Mouse (Mus musculus) liver, adult 2 months (tissue): ENCODE data around the gene Pomt1. TPM values are rescaled to one million over a fixed set of nuclear protein-coding genes. Genes with fewer than 3 reads are reported as not detected.
"Not testable (repeated sequence)": the region's sequence is repeated elsewhere in the genome, so short reads cannot be mapped to it uniquely, and the experiment has no call there.

Experiments used
- DNase-seq: peaks from one replicate; pipeline ENCODE4 v3.0.0-alpha.2; 2011; ENCODE audit warnings: low read depth, low spot score; ENCODE audit errors: extremely low read depth
- H3K27ac ChIP-seq: fragments of 200-500 bp; replicated peaks from 2 replicates; pipeline ENCODE4 v1.5.1; 2012; ENCODE audit warnings: low read depth, mild to moderate bottlenecking, control low read depth, inconsistent platforms, low read length; ENCODE audit not compliant: insufficient read depth
- H3K27me3 ChIP-seq: fragments of 200-500 bp; 2 replicates; pipeline ENCODE4 v1.6.1; 2012; ENCODE audit warnings: mild to moderate bottlenecking, moderate library complexity, low read length, inconsistent platforms; ENCODE audit not compliant: control insufficient read depth, insufficient read depth
- H3K36me3 ChIP-seq: fragments of 200-500 bp; 2 replicates; pipeline ENCODE4 v1.6.1; 2012; ENCODE audit warnings: low read length, inconsistent platforms; ENCODE audit not compliant: control insufficient read depth, insufficient read depth
- H3K4me1 ChIP-seq: fragments of 200-500 bp; 2 replicates; pipeline ENCODE4 v1.6.1; 2011; ENCODE audit warnings: low read length; ENCODE audit not compliant: control insufficient read depth, insufficient read depth
- H3K4me3 ChIP-seq: fragments of 200-500 bp; 2 replicates; pipeline ENCODE4 v1.5.1; 2011; ENCODE audit warnings: low read depth, mild to moderate bottlenecking, control low read depth, low read length, moderate library complexity; ENCODE audit not compliant: insufficient read depth
- H3K79me2 ChIP-seq: fragments of 200-500 bp; 2 replicates; pipeline ENCODE4 v1.6.1; 2012; ENCODE audit warnings: inconsistent platforms, mild to moderate bottlenecking, low read length, moderate library complexity; ENCODE audit not compliant: control insufficient read depth, insufficient read depth
- H3K9ac ChIP-seq: fragments of 200-500 bp; 2 replicates; pipeline ENCODE4 v1.6.1; 2012; ENCODE audit warnings: low read depth, mild to moderate bottlenecking, control low read depth, inconsistent platforms, low read length
- CTCF ChIP-seq: fragments of 200-500 bp; IDR thresholded peaks from 2 replicates; pipeline ENCODE4 v1.5.1; 2011; ENCODE audit warnings: low read depth, low read length, control low read depth
- POLR2A ChIP-seq: fragments of 200-500 bp; IDR thresholded peaks from 2 replicates; pipeline ENCODE4 v1.6.1; 2011; ENCODE audit warnings: low read length, control low read depth; ENCODE audit not compliant: insufficient read depth; ENCODE audit errors: extremely low read depth
- WGBS: fragments of 180-500 bp; shearing (Covaris S2); methylation state at CpG from one replicate; pipeline ENCODE4 v1.1.7; 2018; 5-methylcytosine and 5-hydroxymethylcytosine counted together
- polyA plus RNA-seq: library from polyadenylated mRNA; depleted of rRNA; stranded (reverse); fragments of >200 nt; gene quantifications from 2 replicates; pipeline ENCODE4 v1.2.3, GENCODE M21; 2012
- total RNA-seq: library from RNA; depleted of rRNA; stranded (reverse); fragments of >200 nt; gene quantifications from 2 replicates; pipeline ENCODE4 v1.2.3, GENCODE M21; 2014

Gene Pomt1
- total and polyA plus RNA-seq, 2 experiments: 10.9 to 21.5 TPM

DNA sequence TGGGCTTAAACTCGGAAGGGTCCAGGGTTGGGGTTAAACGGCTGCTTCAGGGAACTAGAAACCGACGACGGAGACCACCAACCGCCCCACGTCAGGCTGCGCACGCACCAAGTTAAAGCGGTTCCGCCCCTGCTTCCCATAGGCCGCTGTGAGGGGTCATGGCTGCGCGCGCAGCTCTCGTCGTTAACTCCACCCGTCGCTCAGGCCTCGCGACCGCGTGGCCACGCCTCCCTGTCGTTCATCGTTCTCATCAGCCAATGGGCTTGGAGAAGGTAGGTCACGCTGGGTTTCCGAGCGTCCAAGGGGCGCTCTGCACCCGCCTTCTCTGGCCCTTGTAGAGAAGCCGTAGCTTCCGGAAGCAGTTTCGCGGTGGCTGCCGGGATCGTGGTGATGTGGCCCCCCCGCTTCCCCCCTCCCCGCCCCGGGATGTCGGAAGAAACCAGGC is 51.6 kb downstream of the Pomt1 start, which contains the start of gene Swi5:
TSS of gene Swi5 (minus strand) at position 153 of the 445 bp plus-strand sequence.
- TF ChIP-seq CTCF (no peak), POLR2A (peak; percentile 91)
- H3K9ac ChIP-seq: peak within 1 kb of the TSS; percentile 88
- H3K27me3 ChIP-seq: no peaks in the 10 kb centered on the region
- under 1% methylated on average over 41 of the region's 41 CpGs for WGBS
- peaks cover 10% of the 10 kb centered on the region for H3K4me1 ChIP-seq
- 0 out of 2 replicates have a peak, but pooled peaks cover 4% of the 10 kb centered on the region for H3K36me3 ChIP-seq
- peaks cover 30% of the 10 kb centered on the region; the same call in 1 of the 2 replicates for H3K79me2 ChIP-seq
- peak within 1 kb of the TSS; percentile 88 for H3K4me3 ChIP-seq
- peak within 1 kb of the TSS; percentile 91 for H3K27ac ChIP-seq
- DNase-seq: peak; percentile 96

DNA sequence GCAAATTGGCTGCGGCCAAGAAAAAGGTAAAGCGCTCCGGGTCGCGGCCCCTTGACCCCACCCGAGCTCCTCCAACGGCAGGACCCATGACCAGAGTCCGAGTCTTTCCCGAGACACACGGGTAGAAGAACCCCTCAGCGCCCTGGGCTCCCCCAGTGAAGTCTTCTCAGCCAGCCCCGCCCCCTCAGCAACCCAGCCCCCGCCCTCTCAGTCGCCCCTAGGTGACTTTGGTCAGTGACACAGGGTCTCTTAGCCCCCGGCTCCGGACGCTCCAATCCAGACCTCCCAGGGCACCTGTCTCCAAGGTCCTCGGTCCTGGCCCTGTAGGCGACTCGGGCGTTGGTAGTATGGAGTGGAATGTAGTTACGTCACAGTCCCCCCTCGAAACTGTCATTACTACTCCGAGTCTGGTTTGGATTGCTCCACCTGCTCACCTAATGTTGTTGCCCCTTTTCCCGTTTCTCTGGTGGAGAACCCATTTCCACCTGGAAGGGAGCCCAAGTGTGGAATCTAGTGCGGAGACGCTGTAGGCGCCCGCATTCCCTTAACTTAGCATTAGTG is 52.1 kb downstream of the Pomt1 start:
- peak overlapping the region; percentile 65 for H3K4me3 ChIP-seq
- H3K79me2 ChIP-seq: peaks cover 30% of the 10 kb centered on the region; the same call in 1 of the 2 replicates
- peaks cover 9% of the 10 kb centered on the region for H3K4me1 ChIP-seq
- under 1% methylated on average over 29 of the region's 29 CpGs for WGBS
- TF ChIP-seq CTCF (no peak), POLR2A (no peak)
- DNase-seq: peak; percentile 25
- H3K36me3 ChIP-seq: peaks cover 7% of the 10 kb centered on the region; the same call in 1 of the 2 replicates
- H3K27me3 ChIP-seq: no peaks in the 10 kb centered on the region
- peak overlapping the region; percentile 80 for H3K9ac ChIP-seq
- peak overlapping the region; percentile 75 for H3K27ac ChIP-seq

DNA sequence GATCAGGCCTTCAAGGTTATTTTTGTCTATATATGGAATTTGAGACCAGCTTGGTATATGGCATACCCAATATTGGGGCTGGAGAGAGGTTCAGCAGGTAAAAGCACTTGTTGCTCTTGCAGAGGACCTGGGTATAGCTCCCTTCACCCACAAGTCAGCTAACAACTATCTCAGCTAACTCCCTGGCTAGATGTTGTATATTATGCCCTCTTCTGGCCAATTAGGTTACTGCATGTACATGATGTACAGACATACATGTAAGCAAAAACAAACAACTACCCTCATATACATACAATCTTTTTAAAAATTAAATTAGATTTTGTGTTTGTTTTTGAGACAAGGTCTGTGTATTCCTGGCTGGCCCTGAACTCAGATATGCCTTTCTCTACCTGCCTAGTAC is 53.2 kb downstream of the Pomt1 start:
- H3K79me2 ChIP-seq: peaks cover 30% of the 10 kb centered on the region; the same call in 1 of the 2 replicates
- peaks cover 4% of the 10 kb centered on the region; the same call in 1 of the 2 replicates for H3K36me3 ChIP-seq
- peak; percentile 68 for DNase-seq
- TF ChIP-seq POLR2A: no peak
- peak; percentile 42 for TF ChIP-seq CTCF
- H3K9ac ChIP-seq: no peak overlapping the region
- no peak overlapping the region for H3K27ac ChIP-seq
- peaks cover 12% of the 10 kb centered on the region for H3K4me1 ChIP-seq
- H3K4me3 ChIP-seq: no peak overlapping the region
- no peaks in the 10 kb centered on the region for H3K27me3 ChIP-seq

DNA sequence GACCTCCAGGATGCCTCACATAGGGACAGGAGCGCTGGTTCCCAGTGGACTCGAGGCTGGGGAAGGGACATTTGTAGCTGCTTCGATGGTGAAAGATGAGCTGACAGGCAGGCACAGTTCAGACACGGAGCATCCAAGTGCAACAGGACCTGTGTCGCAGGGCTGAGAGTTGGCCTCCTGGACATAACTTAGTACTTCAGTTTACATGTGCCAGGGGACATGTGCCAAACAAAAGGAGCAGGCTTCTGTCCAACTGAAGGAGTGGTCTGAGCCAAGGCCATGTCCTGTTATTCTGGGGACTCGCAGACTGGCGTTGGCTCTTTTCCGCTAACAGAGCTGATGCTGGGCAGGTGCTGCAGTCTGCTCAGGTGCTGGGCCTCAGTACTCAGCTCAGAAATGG is 58.0 kb downstream of the Pomt1 start:
- H3K9ac ChIP-seq: no peak overlapping the region
- TF ChIP-seq CTCF (no peak), POLR2A (no peak)
- no peak overlapping the region for H3K27ac ChIP-seq
- peak; percentile 64 for DNase-seq
- peaks cover 3% of the 10 kb centered on the region; the same call in 1 of the 2 replicates for H3K4me1 ChIP-seq
- peaks cover 19% of the 10 kb centered on the region for H3K36me3 ChIP-seq
- peaks cover 15% of the 10 kb centered on the region; the same call in 1 of the 2 replicates for H3K79me2 ChIP-seq
- WGBS: 31% methylated on average over 8 of the region's 8 CpGs
- no peak overlapping the region for H3K4me3 ChIP-seq
- no peaks in the 10 kb centered on the region for H3K27me3 ChIP-seq

DNA sequence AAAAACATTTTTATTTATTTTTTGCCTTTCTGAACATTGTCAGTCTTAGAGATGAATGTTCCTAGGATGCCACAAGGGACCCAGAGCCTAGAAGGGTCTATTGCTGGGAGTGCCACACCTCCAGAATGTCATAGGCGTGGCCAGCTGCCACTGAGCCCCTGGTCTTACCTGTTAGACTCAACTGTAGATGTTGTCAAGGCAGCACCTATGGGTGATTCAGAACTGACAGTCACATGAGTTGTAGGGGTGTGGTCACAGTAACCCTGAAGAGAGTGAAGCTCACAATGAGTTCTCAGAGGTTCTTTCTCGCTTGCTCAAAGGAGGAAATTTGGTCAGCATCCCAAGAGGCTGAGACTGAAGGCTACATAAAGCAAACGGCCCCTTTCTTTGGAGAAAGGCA is 58.9 kb downstream of the Pomt1 start:
- WGBS: 96% methylated on average over 3 of the region's 3 CpGs
- H3K36me3 ChIP-seq: peaks cover 23% of the 10 kb centered on the region

DNA sequence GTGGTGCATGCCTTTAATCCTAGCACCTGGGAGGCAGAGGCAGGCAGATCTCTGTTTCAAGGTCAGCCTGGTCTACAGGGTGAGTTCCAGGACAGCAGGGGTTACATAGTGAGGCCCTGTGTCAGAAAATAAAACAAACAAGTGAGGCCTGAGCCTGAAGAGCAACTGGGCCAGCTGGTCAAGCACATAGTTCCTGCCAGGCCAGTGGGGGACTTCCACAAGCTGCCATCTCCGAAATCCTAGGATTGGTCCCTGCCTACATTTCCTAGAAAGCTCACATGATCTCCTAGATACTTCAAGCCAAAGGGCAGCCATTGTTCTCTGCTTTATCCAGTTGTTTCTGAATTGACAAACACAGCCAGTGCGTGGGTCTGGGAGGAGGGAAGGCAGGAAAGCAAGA is 59.5 kb downstream of the Pomt1 start:
- not testable (repeated sequence) for H3K79me2 ChIP-seq, H3K9ac ChIP-seq, H3K4me3 ChIP-seq, DNase-seq, H3K27me3 ChIP-seq, H3K4me1 ChIP-seq, H3K27ac ChIP-seq
- H3K36me3 ChIP-seq: peaks cover 23% of the 10 kb centered on the region
- 69% methylated on average over 2 of the region's 2 CpGs for WGBS

More for the DNA sequence above, 58.9 kb downstream of the Pomt1 start:
- no peak overlapping the region for H3K9ac ChIP-seq
- no peak overlapping the region for H3K27ac ChIP-seq
- H3K4me3 ChIP-seq: no peak overlapping the region
- no peaks in the 10 kb centered on the region for H3K27me3 ChIP-seq
- H3K4me1 ChIP-seq: peaks cover 2% of the 10 kb centered on the region; the same call in 1 of the 2 replicates
- DNase-seq: no peak
- peaks cover 8% of the 10 kb centered on the region; the same call in 1 of the 2 replicates for H3K79me2 ChIP-seq
- TF ChIP-seq CTCF: no peak
- TF ChIP-seq POLR2A: no peak
